Mouse (Mus musculus): ENCODE results near the gene Smoc1.

The Smoc1 gene

GRCm38 (mm10) chr12:81026277-81026994 is at the start of gene Smoc1:
TSS of gene Smoc1 (plus strand) at chr12:81026808.
- WGBS = 8% methylated on average over 42 of the region's 42 CpGs

GRCm38 (mm10) chr12:80982326-80982725 is 44.3 kb upstream of the Smoc1 start:
- WGBS = 0% methylated on average over 7 of the region's 7 CpGs

- WGBS = 39% methylated on average over 9 of the region's 9 CpGs
These were observed 42.9 kb upstream of the Smoc1 start for GRCm38 (mm10) chr12:80983695-80984094.

GRCm38 (mm10) chr12:80986628-80987027 is 40.0 kb upstream of the Smoc1 start:
- 85% methylated on average over 4 of the region's 4 CpGs for WGBS

GRCm38 (mm10) chr12:80988286-80988685 is 38.3 kb upstream of the Smoc1 start:
- WGBS = 88% methylated on average over 3 of the region's 3 CpGs

GRCm38 (mm10) chr12:80990901-80991445 is 35.6 kb upstream of the Smoc1 start:
- 67% methylated on average over 13 of the region's 13 CpGs for WGBS

GRCm38 (mm10) chr12:80991806-80992205 is 34.8 kb upstream of the Smoc1 start:
- WGBS = 88% methylated on average over 10 of the region's 10 CpGs

- WGBS = 82% methylated on average over 8 of the region's 8 CpGs
These were observed 34.0 kb upstream of the Smoc1 start for GRCm38 (mm10) chr12:80992540-80993122.

- WGBS = 91% methylated on average over 1 of the region's 1 CpGs
These were observed 32.8 kb upstream of the Smoc1 start for GRCm38 (mm10) chr12:80993773-80994172.

- 90% methylated on average over 4 of the region's 4 CpGs for WGBS
These were observed 31.3 kb upstream of the Smoc1 start for GRCm38 (mm10) chr12:80995326-80995725.

- 89% methylated on average over 4 of the region's 4 CpGs for WGBS
These were observed 29.0 kb upstream of the Smoc1 start for GRCm38 (mm10) chr12:80997652-80998051.

- WGBS = 7% methylated on average over 33 of the region's 33 CpGs
These were observed 27.9 kb upstream of the Smoc1 start for GRCm38 (mm10) chr12:80998528-80999221.

GRCm38 (mm10) chr12:81000924-81001323 is 25.7 kb upstream of the Smoc1 start:
- WGBS = 80% methylated on average over 4 of the region's 4 CpGs

GRCm38 (mm10) chr12:81002841-81003635 is 23.6 kb upstream of the Smoc1 start:
- WGBS = 42% methylated on average over 13 of the region's 13 CpGs

GRCm38 (mm10) chr12:81009813-81010212 is 16.8 kb upstream of the Smoc1 start:
- WGBS = 20% methylated on average over 3 of the region's 3 CpGs

GRCm38 (mm10) chr12:81011994-81012393 is 14.6 kb upstream of the Smoc1 start:
- 93% methylated on average over 2 of the region's 2 CpGs for WGBS

GRCm38 (mm10) chr12:81013496-81013895 is 13.1 kb upstream of the Smoc1 start:
- 86% methylated on average over 11 of the region's 11 CpGs for WGBS

- WGBS = 95% methylated on average over 12 of the region's 12 CpGs
These were observed 9.0 kb upstream of the Smoc1 start for GRCm38 (mm10) chr12:81017624-81018023.

GRCm38 (mm10) chr12:81018516-81019279 is 7.9 kb upstream of the Smoc1 start:
- WGBS = 89% methylated on average over 20 of the region's 20 CpGs

GRCm38 (mm10) chr12:81019280-81019935 is 7.2 kb upstream of the Smoc1 start:
- WGBS = 89% methylated on average over 7 of the region's 7 CpGs
